Mouse (Mus musculus): ENCODE measurements at regions not wholly inside any gene's neighbourhood (a gene's known extent, or its start where the extent isn't known, plus 50 kb on each side); places are given as distances from the start of the nearest gene placed in this dataset.
"Not testable (repeated sequence)": the region's sequence is repeated elsewhere in the genome, so short reads cannot be mapped to it uniquely, and the experiment has no call there.

DNA sequence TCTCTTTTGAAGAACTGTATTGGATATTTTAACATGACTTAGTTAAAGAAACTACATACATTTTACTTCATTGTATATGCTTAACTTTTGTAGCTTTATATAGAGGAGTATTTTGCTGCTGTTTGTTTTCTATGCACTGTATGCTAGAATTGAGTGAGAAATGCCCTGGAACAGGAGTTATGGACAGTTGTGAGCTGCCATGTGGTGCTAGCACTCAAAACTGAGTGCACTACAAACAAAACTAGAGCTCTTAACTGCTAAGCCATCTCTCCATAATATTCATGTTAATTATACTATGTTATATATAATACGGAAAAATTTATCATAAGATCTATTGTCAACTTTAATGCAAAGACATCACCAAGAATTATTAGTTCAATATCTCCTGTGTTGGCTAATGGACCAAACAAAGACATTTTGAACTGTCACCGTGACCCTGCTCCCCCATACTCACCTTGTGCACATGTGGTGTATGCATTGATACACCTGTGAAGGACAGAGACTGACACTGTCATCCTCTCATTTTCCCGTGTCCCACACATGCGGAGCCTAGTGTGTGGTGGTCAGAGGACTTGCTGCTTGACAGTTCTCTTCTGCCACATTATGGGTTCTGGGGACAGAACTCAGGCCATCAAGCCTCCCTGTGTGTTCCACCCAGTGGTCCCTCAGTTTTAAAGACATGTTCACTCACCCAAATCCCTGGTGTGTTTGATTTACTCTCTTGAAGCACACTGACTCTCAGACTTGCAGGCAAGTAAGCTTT, 141.0 kb upstream of the Myo9b start:
- no peaks in the 10 kb centered on the region for H3K79me2 ChIP-seq (replicated peaks; ENCODE audit: control insufficient read depth, extremely low read depth, insufficient read depth, poor library complexity, severe bottlenecking)
- in situ Hi-C loops (cut with MboI; ENCODE audit: low pct_ligation_motif_present, low pct_unique_long_range_greater_than_20kb, low sequenced_read_pairs): loop anchor here (5.0 to 25.0 kb wide), 3 partner anchors 701 to 981 kb away; partner anchors contain the start of genes Cyp4f18 and Olfr374
- no peak for DNase-seq (ENCODE audit: extremely low read depth)
- H3K36me3 ChIP-seq (replicated peaks in 1 of 2; ENCODE audit: control insufficient read depth in 1 of 2, insufficient read depth in 1 of 2, low read length in 1 of 2): no peaks in the 10 kb centered on the region
- H3K9ac ChIP-seq (ENCODE audit: insufficient read depth, low read depth): no peak overlapping the region
- no peaks in the 10 kb centered on the region for H3K9me3 ChIP-seq (replicated peaks; ENCODE audit: low read length)
- TF ChIP-seq IRF4 (IDR thresholded peaks at IDR 0.05; ENCODE audit: low read depth, low read length): no peak
- TF ChIP-seq MAZ (IDR thresholded peaks at IDR 0.05; ENCODE audit: low read depth, low read length): no peak
- TF ChIP-seq CHD2 (IDR thresholded peaks at IDR 0.05; ENCODE audit: low read length): no peak
- no peak for TF ChIP-seq MEF2A (IDR thresholded peaks at IDR 0.05; ENCODE audit: borderline replicate concordance, low read depth, low read length)
- no peak for TF ChIP-seq MYC (IDR thresholded peaks at IDR 0.05; ENCODE audit: low read depth, low read length)
- no peak for TF ChIP-seq RAD21 (IDR thresholded peaks at IDR 0.05; ENCODE audit: low read depth, low read length)
- TF ChIP-seq ETS1 (conservative IDR thresholded peaks at IDR 0.05; ENCODE audit: low read depth, low read length): no peak
- no peak for TF ChIP-seq MXI1 (IDR thresholded peaks at IDR 0.05; ENCODE audit: low read depth, low read length)
- no peak for TF ChIP-seq JUND (conservative IDR thresholded peaks at IDR 0.05; ENCODE audit: low read depth, low read length)
- TF ChIP-seq POLR2AphosphoS2 (IDR thresholded peaks at IDR 0.05; ENCODE audit: low read depth, low read length): no peak
- no peak for TF ChIP-seq BHLHE40 (IDR thresholded peaks at IDR 0.05; ENCODE audit: low read depth, low read length)
- TF ChIP-seq USF1 (IDR thresholded peaks at IDR 0.05; ENCODE audit: low read depth, low read length): no peak
- no peak overlapping the region for H3K4me2 ChIP-seq (ENCODE audit: insufficient read depth, low read depth, poor library complexity, severe bottlenecking)
- no peaks in the 10 kb centered on the region for H3K4me1 ChIP-seq (ENCODE audit: control insufficient read depth in 1 of 2, insufficient read depth in 2 of 2)
- dilution Hi-C loops (cut with MboI; ENCODE audit: extremely low pct_ligation_motif_present, extremely low pct_unique_long_range_greater_than_20kb, low sequenced_read_pairs): no loop called here
- H3K27me3 ChIP-seq (replicated peaks): peaks cover 3% of the 10 kb centered on the region
- no peak overlapping the region for H3K27ac ChIP-seq (ENCODE audit: insufficient read depth, low read depth)
- no peak overlapping the region for H3K4me3 ChIP-seq (replicated peaks in 1 of 3; ENCODE audit: low read depth in 2 of 3, low read length in 2 of 3, poor library complexity in 1 of 3)

DNA sequence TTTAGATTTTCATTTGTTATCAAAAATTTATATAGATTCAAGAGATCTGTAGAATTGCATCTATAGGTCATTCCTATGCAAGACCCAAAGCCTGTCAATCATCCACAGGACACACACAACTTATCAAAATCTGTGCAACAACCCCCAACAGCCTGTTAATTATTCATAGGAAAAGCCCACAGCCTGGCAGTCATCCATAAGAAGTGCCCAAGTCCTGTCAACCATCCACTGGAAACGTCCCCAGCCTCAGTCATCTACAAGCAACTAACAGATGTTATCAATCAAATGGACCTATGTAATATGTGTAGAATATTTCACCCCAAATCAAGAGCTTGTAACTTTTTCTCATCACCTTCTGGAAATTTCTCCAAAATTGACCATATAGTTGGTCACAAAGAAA, 139.6 kb upstream of the Myo9b start:
- H3K27ac ChIP-seq (ENCODE audit: insufficient read depth, low read depth); H3K4me2 ChIP-seq (ENCODE audit: insufficient read depth, low read depth, poor library complexity, severe bottlenecking); H3K4me1 ChIP-seq (ENCODE audit: control insufficient read depth in 1 of 2, insufficient read depth in 2 of 2); H3K9me3 ChIP-seq (replicated peaks; ENCODE audit: low read length); DNase-seq (ENCODE audit: extremely low read depth); H3K9ac ChIP-seq (ENCODE audit: insufficient read depth, low read depth); dilution Hi-C loops (cut with MboI; ENCODE audit: extremely low pct_ligation_motif_present, extremely low pct_unique_long_range_greater_than_20kb, low sequenced_read_pairs); H3K79me2 ChIP-seq (replicated peaks; ENCODE audit: control insufficient read depth, extremely low read depth, insufficient read depth, poor library complexity, severe bottlenecking); H3K27me3 ChIP-seq (replicated peaks); H3K4me3 ChIP-seq (replicated peaks in 1 of 3; ENCODE audit: low read depth in 2 of 3, low read length in 2 of 3, poor library complexity in 1 of 3); H3K36me3 ChIP-seq (replicated peaks in 1 of 2; ENCODE audit: control insufficient read depth in 1 of 2, insufficient read depth in 1 of 2, low read length in 1 of 2): not testable (repeated sequence)
- in situ Hi-C loops (cut with MboI; ENCODE audit: low pct_ligation_motif_present, low pct_unique_long_range_greater_than_20kb, low sequenced_read_pairs): loop anchor here (5.0 to 25.0 kb wide), 3 partner anchors 699 to 979 kb away; partner anchors contain the start of genes Cyp4f18 and Olfr374

DNA sequence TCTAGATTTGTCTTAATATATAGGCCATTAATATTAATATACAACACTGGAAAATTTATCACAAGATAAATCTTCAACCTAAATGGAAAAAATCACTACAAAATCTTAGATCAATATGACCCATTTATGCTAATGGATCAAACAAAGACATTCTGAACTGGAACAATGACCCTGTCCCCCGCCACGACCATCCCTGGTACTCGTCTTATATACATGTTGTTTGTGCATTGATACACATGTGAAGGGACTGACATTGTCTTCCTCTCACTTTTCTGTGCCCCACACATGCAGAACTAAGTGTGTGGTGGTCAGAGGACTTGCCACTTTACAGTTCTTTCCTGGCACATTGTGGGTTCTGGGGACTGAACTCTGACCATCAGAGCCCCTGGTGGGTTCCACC, 135.4 kb upstream of the Myo9b start:
- in situ Hi-C loops (cut with MboI; ENCODE audit: low pct_ligation_motif_present, low pct_unique_long_range_greater_than_20kb, low sequenced_read_pairs): loop anchor here (25.0 kb wide), 2 partner anchors 875 to 975 kb away; partner anchors contain the start of genes Cyp4f18 and Olfr374
- dilution Hi-C loops (cut with MboI; ENCODE audit: extremely low pct_ligation_motif_present, extremely low pct_unique_long_range_greater_than_20kb, low sequenced_read_pairs); H3K4me3 ChIP-seq (replicated peaks in 1 of 3; ENCODE audit: low read depth in 2 of 3, low read length in 2 of 3, poor library complexity in 1 of 3): not testable (repeated sequence)

DNA sequence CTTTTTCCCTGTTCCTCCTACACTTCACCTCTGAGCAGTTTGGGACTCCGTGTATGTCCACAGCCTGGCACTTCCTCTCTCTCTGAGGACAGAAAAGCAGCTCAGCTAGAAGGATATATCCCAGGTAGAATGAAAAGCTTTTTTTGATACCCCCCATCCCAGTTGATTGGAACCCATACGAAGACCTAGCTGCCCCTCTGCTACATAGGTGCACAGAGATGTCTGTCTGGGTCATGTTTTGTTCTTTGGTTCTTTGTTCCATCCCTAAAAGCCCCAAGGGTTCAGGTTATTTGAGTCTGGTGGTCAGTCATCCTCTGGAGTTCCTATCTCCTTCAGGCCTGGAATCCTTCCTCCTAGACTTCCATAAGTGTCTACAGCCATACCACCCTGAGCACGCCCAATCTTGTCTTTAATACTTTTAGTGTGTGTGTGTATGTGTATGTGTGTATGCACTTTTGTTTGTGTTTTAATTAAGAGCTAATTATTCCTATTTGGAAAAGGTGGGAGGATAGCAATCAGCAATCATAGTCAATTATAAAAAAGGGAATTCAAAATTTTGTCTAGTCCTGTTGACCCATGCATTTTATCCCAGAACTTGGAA, 130.0 kb upstream of the Myo9b start:
- H3K27ac ChIP-seq (ENCODE audit: insufficient read depth, low read depth); H3K4me3 ChIP-seq (replicated peaks in 1 of 3; ENCODE audit: low read depth in 2 of 3, low read length in 2 of 3, poor library complexity in 1 of 3); DNase-seq (ENCODE audit: extremely low read depth); H3K4me2 ChIP-seq (ENCODE audit: insufficient read depth, low read depth, poor library complexity, severe bottlenecking); H3K36me3 ChIP-seq (replicated peaks in 1 of 2; ENCODE audit: control insufficient read depth in 1 of 2, insufficient read depth in 1 of 2, low read length in 1 of 2); H3K9me3 ChIP-seq (replicated peaks; ENCODE audit: low read length); dilution Hi-C loops (cut with MboI; ENCODE audit: extremely low pct_ligation_motif_present, extremely low pct_unique_long_range_greater_than_20kb, low sequenced_read_pairs); H3K79me2 ChIP-seq (replicated peaks; ENCODE audit: control insufficient read depth, extremely low read depth, insufficient read depth, poor library complexity, severe bottlenecking); H3K4me1 ChIP-seq (ENCODE audit: control insufficient read depth in 1 of 2, insufficient read depth in 2 of 2); H3K27me3 ChIP-seq (replicated peaks); H3K9ac ChIP-seq (ENCODE audit: insufficient read depth, low read depth): not testable (repeated sequence)
- in situ Hi-C loops (cut with MboI; ENCODE audit: low pct_ligation_motif_present, low pct_unique_long_range_greater_than_20kb, low sequenced_read_pairs): loop anchor here (25.0 kb wide), 2 partner anchors 870 to 970 kb away; partner anchors contain the start of genes Cyp4f18 and Olfr374

More for the DNA sequence above, 135.4 kb upstream of the Myo9b start:
- not testable (repeated sequence) for DNase-seq (ENCODE audit: extremely low read depth); H3K9me3 ChIP-seq (replicated peaks; ENCODE audit: low read length); H3K36me3 ChIP-seq (replicated peaks in 1 of 2; ENCODE audit: control insufficient read depth in 1 of 2, insufficient read depth in 1 of 2, low read length in 1 of 2); H3K27me3 ChIP-seq (replicated peaks); H3K9ac ChIP-seq (ENCODE audit: insufficient read depth, low read depth); H3K27ac ChIP-seq (ENCODE audit: insufficient read depth, low read depth); H3K4me1 ChIP-seq (ENCODE audit: control insufficient read depth in 1 of 2, insufficient read depth in 2 of 2); H3K4me2 ChIP-seq (ENCODE audit: insufficient read depth, low read depth, poor library complexity, severe bottlenecking); H3K79me2 ChIP-seq (replicated peaks; ENCODE audit: control insufficient read depth, extremely low read depth, insufficient read depth, poor library complexity, severe bottlenecking)
